Mouse (Mus musculus) myocyte (in vitro differentiated cells): ENCODE results near the gene Taar7d.

Experiments
- MAX ChIP-seq: IDR thresholded peaks from one replicate; pipeline ENCODE4 v1.6.1; 2011; ENCODE audit warnings: low read depth, mild to moderate bottlenecking, control low read depth
- MYOD1 ChIP-seq, 3 experiments: IDR thresholded peaks; one replicate each; pipeline ENCODE4 v1.6.1; 2011; ENCODE audit warnings: control low read depth in 2 of 3, low read depth in 2 of 3, mild to moderate bottlenecking in 2 of 3, moderate library complexity in 1 of 3; ENCODE audit not compliant: insufficient read length in 2 of 3, control insufficient read depth in 1 of 3
- MYOG ChIP-seq, 3 experiments: IDR thresholded peaks; one replicate each; pipeline ENCODE4 v1.6.1; 2011; ENCODE audit warnings: control low read depth in 2 of 3, low read depth in 2 of 3, mild to moderate bottlenecking in 2 of 3; ENCODE audit not compliant: insufficient read length in 2 of 3, control insufficient read depth in 1 of 3, insufficient read depth in 1 of 3
- POLR2A ChIP-seq: IDR thresholded peaks from one replicate; pipeline ENCODE4 v1.6.1; 2011; ENCODE audit warnings: low read depth, mild to moderate bottlenecking, control low read depth, moderate library complexity; ENCODE audit not compliant: insufficient read length
- POLR2AphosphoS2 ChIP-seq: IDR thresholded peaks from one replicate; pipeline ENCODE4 v1.6.1; 2011; ENCODE audit warnings: low read depth, control low read depth; ENCODE audit not compliant: insufficient read length
- TCF12 ChIP-seq: IDR thresholded peaks from one replicate; pipeline ENCODE4 v1.6.1; 2011; ENCODE audit warnings: mild to moderate bottlenecking, control low read depth; ENCODE audit not compliant: poor library complexity, insufficient read depth, severe bottlenecking
- USF1 ChIP-seq: IDR thresholded peaks from one replicate; pipeline ENCODE4 v1.6.1; 2011; ENCODE audit warnings: low read depth, mild to moderate bottlenecking, control low read depth, moderate library complexity

DNA sequence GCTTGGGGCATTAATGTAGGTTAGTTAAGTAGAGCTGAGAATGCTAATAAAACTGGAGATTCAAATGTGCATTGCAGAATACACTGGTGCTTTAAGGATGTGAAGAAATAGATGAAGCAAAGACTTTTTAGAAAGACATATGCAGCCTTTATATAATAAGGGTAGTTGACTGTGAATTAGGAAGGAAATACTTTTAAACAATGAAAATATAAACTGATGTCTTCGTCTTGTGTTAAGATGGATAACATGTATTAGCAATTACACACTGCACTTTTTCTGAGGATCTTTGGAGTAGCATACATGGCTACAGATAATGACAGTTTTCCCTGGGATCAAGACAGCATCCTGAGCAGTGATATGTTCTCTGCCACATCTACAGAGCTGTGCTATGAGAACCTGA, 27.4 kb upstream of the Taar7d start, which contains the start of gene Taar7b:
- TF ChIP-seq USF1 (no peak), MYOG (IDR thresholded peaks at IDR 0.05; ENCODE audit: control insufficient read depth in 1 of 3, insufficient read depth in 1 of 3, insufficient read length in 2 of 3, low read depth in 2 of 3) (no peak), MYOD1 (IDR thresholded peaks at IDR 0.05; ENCODE audit: control insufficient read depth in 1 of 3, insufficient read length in 2 of 3, low read depth in 2 of 3) (no peak), POLR2A (no peak), MAX (no peak), TCF12 (no peak), POLR2AphosphoS2 (no peak)
